Mouse (Mus musculus) spleen, adult 2 months (tissue): ENCODE results near the gene Srr.

Experiments used
- CTCF ChIP-seq: fragments of 200-500 bp; IDR thresholded peaks from 2 replicates; pipeline ENCODE4 v1.5.1; 2011; ENCODE audit warnings: mild to moderate bottlenecking, inconsistent platforms; ENCODE audit not compliant: insufficient read depth, insufficient read length, insufficient replicate concordance; ENCODE audit errors: extremely low read depth
- POLR2A ChIP-seq: fragments of 200-500 bp; IDR thresholded peaks from 2 replicates; pipeline ENCODE4 v1.6.1; 2011; ENCODE audit warnings: low read depth, low read length, inconsistent platforms

DNA sequence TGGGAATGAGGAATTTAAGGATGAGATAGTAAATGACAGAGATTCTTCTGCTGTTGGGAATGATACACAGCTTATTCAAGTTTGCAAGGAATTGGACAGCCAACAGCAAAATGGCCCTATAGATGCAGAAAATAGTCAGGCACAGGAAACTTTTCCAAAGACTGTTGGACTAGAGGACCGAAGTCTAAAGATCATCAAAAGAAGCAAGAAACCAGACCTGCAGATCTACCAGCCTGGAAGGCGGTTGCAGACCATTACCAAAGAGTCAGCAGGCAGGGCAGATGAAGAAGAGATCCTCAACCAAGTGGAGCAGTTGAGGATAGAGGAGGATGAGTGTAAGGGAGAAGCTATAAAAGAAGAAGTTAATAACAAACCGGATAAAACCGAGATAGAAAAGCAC is 3.4 kb upstream of the Srr start:
- TF ChIP-seq CTCF, result no peak
- TF ChIP-seq POLR2A, result no peak
